Mouse (Mus musculus): ENCODE measurements around the gene Olfr558. TPM values are rescaled to one million over a fixed set of nuclear protein-coding genes. Genes with fewer than 3 reads are reported as not detected.

Olfr558 gene
- 1 to 10 TPM; 3.3 to 5.2 TPM for total RNA-seq (2021)
- long read RNA-seq, experiment 1, partial matches to known transcripts = 1 of 4 reads
- long read RNA-seq, experiment 1, other reads (novel, unspliced or antisense) = 1 of 4 reads
- long read RNA-seq, experiment 2, partial matches to known transcripts = 0 of 4 reads
- long read RNA-seq, experiment 2, other reads (novel, unspliced or antisense) = 4 of 4 reads

GRCm38 (mm10) chr7:102701915-102702314, at the start of gene Olfr558:
Olfr558 (plus strand) TSS chr7:102702215.
- DNase-seq (ENCODE audit: low spot score in 2 of 2) = no peak

DNA sequence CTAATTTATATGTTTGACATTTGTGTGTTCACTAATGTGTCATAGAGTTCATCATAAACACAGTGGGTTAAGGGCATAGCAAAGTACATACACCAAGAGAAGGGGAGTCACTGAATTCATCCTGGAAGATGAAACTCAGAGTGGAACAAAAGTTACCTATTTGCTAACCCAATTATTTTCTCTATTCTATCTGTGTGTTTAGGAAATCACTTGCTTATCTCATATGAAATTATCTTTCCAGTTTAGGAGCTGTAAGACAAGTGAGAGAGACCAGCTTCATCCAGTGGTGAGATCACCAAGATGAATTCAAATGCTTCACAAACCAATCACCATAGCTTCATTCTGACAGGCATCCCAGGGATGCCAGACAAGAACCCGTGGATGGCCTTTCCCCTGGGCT, 43.5 kb upstream of the Olfr558 start, which contains the start of gene Olfr555:
TSS of gene Olfr555 (plus strand) at position 301 of the 400 bp plus-strand sequence.
- DNase-seq (ENCODE audit: low spot score in 2 of 2) = no peak

DNA sequence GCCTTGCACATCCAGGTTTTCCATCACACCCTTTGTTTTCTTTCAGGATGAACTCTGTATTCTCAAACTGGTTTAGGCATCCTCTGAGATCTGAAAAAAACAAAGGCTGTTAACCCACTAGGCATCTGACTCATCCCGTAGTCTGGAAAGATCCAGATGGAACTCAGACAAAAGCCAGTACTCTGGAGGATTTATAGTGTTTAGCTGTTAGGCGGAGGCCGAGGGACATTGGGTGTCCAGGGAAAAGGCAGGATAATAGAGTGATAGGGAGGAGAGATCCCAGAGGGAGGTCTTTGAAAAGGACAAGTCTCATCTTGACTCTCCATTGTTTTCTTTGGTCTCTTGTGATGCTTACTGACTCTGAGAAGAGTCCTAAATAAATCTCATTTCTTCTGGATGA, 37.4 kb upstream of the Olfr558 start, which contains the start of gene Olfr556:
TSS of gene Olfr556 (plus strand) at position 301 of the 400 bp plus-strand sequence.
- DNase-seq (ENCODE audit: low spot score in 2 of 2) = no peak

DNA sequence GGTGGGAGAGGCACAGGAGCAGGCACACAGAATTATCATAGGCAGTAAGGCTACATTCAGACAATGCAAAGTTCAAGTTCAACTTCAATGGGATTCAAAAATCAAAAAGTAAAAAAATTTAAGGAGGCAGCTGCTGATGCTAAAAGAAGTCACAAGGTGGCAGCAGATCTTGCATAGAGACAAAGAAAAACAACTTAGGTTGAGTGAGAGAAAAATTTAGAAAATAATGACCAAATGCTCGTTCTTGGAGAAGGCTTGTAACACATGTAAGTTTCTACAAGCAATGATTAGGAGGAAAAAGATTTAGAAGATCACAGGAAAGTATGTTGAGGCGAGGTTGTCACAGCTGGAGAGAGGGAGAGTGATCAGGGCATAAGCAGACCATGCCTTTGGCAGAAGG, 36.6 kb upstream of the Olfr558 start:
- DNase-seq (ENCODE audit: low spot score in 2 of 2) = no peak

GRCm38 (mm10) chr7:102676225-102676624, 25.8 kb upstream of the Olfr558 start:
- no peak for DNase-seq (ENCODE audit: low spot score in 2 of 2)

GRCm38 (mm10) chr7:102681916-102682315, 20.1 kb upstream of the Olfr558 start:
- DNase-seq (ENCODE audit: low spot score in 2 of 2) = no peak

- peak; percentile 71 to 89 for DNase-seq (ENCODE audit: low spot score in 2 of 2)
Observed at GRCm38 (mm10) chr7:102686944-102687501, 15.0 kb upstream of the Olfr558 start, which contains the start of gene Trim68. Trim68 (minus strand) TSS chr7:102687327.

- no peak for DNase-seq (ENCODE audit: low spot score in 2 of 2)
Observed at GRCm38 (mm10) chr7:102695358-102696125, 6.5 kb upstream of the Olfr558 start, which contains the start of gene Olfr557. Olfr557 (plus strand) TSS chr7:102695910.

- no peak for DNase-seq (ENCODE audit: low spot score in 2 of 2)
Observed at GRCm38 (mm10) chr7:102698461-102698860, 3.6 kb upstream of the Olfr558 start.

GRCm38 (mm10) chr7:102718970-102719369, 17.0 kb downstream of the Olfr558 start, which contains the start of gene Olfr33:
Olfr33 (minus strand) TSS chr7:102719070.
- DNase-seq (ENCODE audit: low spot score in 2 of 2) = no peak

- DNase-seq (ENCODE audit: low spot score in 2 of 2) = no peak
Observed at GRCm38 (mm10) chr7:102727391-102727790, 25.4 kb downstream of the Olfr558 start, which contains the start of gene Olfr559. Olfr559 (minus strand) TSS chr7:102727491.

DNA sequence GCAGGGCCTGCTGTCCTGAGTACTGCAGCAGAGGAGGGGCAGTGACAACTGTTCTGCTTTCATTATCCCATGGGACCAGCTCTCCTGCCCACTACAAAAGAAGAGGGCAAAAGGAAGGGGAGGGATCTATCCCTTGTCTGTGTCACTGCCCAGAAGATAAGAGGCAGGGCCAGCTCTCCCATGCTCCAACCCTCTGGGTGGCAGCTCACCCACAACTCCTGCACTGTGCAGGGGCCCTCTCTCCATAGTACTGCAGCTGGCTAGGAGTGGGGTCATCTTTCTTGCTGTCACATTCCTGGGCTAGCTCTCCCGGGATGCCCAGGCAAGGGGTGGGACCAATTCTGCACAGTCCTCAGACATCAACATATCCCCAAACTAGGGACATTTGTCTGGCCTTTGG, 31.8 kb downstream of the Olfr558 start:
- DNase-seq (ENCODE audit: low spot score in 2 of 2) = no peak

- no peak for DNase-seq (ENCODE audit: low spot score in 2 of 2)
Observed at GRCm38 (mm10) chr7:102737705-102738104, 35.7 kb downstream of the Olfr558 start.

- DNase-seq (ENCODE audit: low spot score in 2 of 2) = no peak
Observed at GRCm38 (mm10) chr7:102752086-102752485, 50.1 kb downstream of the Olfr558 start.

GRCm38 (mm10) chr7:102759266-102759665, 57.3 kb downstream of the Olfr558 start, which contains the start of the genes Olfr560 and Olfr78:
Olfr560 (minus strand) TSS chr7:102759366.
Olfr78 (minus strand) TSS chr7:102759471.
- no peak for DNase-seq (ENCODE audit: low spot score in 2 of 2)

Other genes with a start within 250 kb of the Olfr558 start
- not detected for gene Olfr543, start 220.5 kb upstream of the Olfr558 start, total RNA-seq (2021)
- gene Olfr544, start 213.9 kb upstream of the Olfr558 start, total RNA-seq (2021) = not detected
- gene Olfr545, start 202.6 kb upstream of the Olfr558 start, total RNA-seq (2021) = not detected
- not detected for gene Olfr547, start 167.5 kb upstream of the Olfr558 start, total RNA-seq (2021)
- gene Olfr548-ps1, start 161.3 kb upstream of the Olfr558 start, total RNA-seq (2021) = not detected
- not detected for gene Olfr549, start 152.3 kb upstream of the Olfr558 start, total RNA-seq (2021)
- 1 to 10 TPM; 4.7 to 6.4 TPM for gene Trim21, start 136.7 kb upstream of the Olfr558 start, total RNA-seq (2021)
- under 1 TPM in 1 of 2 experiments, not detected in 1; 0.10 TPM for gene Olfr550, start 130.8 kb upstream of the Olfr558 start, total RNA-seq (2021)
- gene Olfr551, start 110.3 kb upstream of the Olfr558 start, total RNA-seq (2021) = not detected
- not detected for gene Olfr552, start 104.4 kb upstream of the Olfr558 start, total RNA-seq (2021)
- gene Olfr553, start 84.0 kb upstream of the Olfr558 start, total RNA-seq (2021) = not detected
- not detected for gene Olfr554, start 63.8 kb upstream of the Olfr558 start, total RNA-seq (2021)
- gene Olfr555, start 43.4 kb upstream of the Olfr558 start, total RNA-seq (2021) = not detected
- not detected for gene Olfr556, start 37.3 kb upstream of the Olfr558 start, total RNA-seq (2021)
- 1 to 10 TPM; 7.2 to 9.0 TPM for gene Trim68, start 14.9 kb upstream of the Olfr558 start, total RNA-seq (2021)
- not detected for gene Olfr557, start 6.3 kb upstream of the Olfr558 start, total RNA-seq (2021)
- gene Olfr33, start 16.9 kb downstream of the Olfr558 start, total RNA-seq (2021) = not detected
- gene Olfr559, start 25.3 kb downstream of the Olfr558 start, total RNA-seq (2021) = not detected
- gene Olfr560, start 57.2 kb downstream of the Olfr558 start, total RNA-seq (2021) = under 1 TPM in 1 of 2 experiments, not detected in 1; 0.17 TPM
- gene Olfr78, start 57.3 kb downstream of the Olfr558 start, total RNA-seq (2021) = 1 to 10 TPM in 1 of 2 experiments, under 1 TPM in 1; 0.83 to 1.9 TPM
- under 1 TPM in 1 of 2 experiments, not detected in 1; 0.27 TPM for gene Olfr561, start 69.0 kb downstream of the Olfr558 start, total RNA-seq (2021)
- not detected for gene Olfr564, start 101.3 kb downstream of the Olfr558 start, total RNA-seq (2021)
- not detected for gene Olfr566, start 156.6 kb downstream of the Olfr558 start, total RNA-seq (2021)
- not detected for gene Olfr568, start 174.9 kb downstream of the Olfr558 start, total RNA-seq (2021)
- not detected for gene Olfr569, start 188.7 kb downstream of the Olfr558 start, total RNA-seq (2021)
- not detected for gene Olfr570, start 192.4 kb downstream of the Olfr558 start, total RNA-seq (2021)
- gene Olfr571, start 215.3 kb downstream of the Olfr558 start, total RNA-seq (2021) = not detected
- not detected for gene Olfr572, start 222.2 kb downstream of the Olfr558 start, total RNA-seq (2021)
- not detected for gene Olfr573-ps1, start 240.4 kb downstream of the Olfr558 start, total RNA-seq (2021)
- gene Olfr574, start 246.3 kb downstream of the Olfr558 start, total RNA-seq (2021) = not detected